8 mouse cellular contexts compared by ENCODE assay signal in the genomic region with DNA sequence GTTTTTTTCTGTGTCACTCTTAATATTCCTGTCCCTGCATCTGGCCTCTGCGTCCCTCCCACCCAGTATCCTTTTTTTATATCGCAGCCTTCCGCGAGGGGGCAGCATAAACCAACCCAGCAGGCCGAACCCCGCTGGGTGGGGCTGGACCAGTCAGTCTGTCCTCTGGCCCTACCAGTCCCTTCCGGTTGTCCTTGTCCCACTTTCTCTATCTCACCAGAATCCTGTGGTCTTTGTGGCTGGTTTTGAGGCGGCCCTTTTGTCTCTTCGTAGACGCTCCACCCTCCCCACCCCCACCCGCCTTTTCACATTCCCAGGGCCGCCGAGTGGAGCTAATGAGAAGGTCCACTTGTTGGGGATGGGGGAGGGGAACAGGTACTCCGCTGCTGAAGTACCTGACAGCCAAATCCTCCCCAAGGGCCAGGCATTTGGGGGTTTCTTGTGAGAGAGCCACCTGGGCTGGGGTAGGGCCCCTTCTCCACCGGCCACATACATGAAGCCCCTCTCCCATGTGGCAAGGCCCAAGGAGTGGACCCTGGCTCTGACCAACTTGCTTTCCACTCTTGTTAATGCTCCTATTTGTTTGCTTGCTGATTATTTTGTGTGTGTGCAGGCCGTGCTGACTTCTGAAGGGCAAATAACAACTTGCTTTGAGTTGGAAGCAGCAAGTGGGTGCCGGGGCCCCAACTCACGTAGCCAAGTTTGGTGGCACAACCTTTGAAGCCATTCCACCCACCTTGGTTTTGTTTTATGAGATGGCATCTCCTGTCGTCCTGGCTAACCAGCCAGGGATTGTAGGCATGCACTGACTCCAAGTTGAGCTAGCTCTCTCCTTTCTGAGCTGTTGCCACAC. TPM values are rescaled to one million over a fixed set of nuclear protein-coding genes. Genes with fewer than 3 reads are reported as not detected.
DNase-seq lines count a peak whose midpoint lies in the region; ATAC-seq and TF ChIP-seq lines count a peak whose summit lies in the region.

Gene Nectin2, minus strand, starts transcription at position 267 of the 853 bp plus-strand sequence.

- H3K4me2 ChIP-seq in intestine, postnatal 0 days (replicated peaks; ENCODE audit: low read depth) = peak within 1 kb of the TSS; percentile 86
- H3K4me2 ChIP-seq in midbrain, embryonic 11.5 days = peak within 1 kb of the TSS; percentile 95

- H3K4me3 ChIP-seq in embryonic facial prominence, embryonic 10.5 days = peak within 1 kb of the TSS; percentile 79
- peak within 1 kb of the TSS; percentile 90 for H3K4me3 ChIP-seq in intestine, postnatal 0 days (ENCODE audit: low read depth, low read length)
- H3K4me3 ChIP-seq in midbrain, embryonic 11.5 days (ENCODE audit: low read depth, low read length) = peak within 1 kb of the TSS; percentile 76

- no peaks in the 10 kb centered on the region for H3K9me3 ChIP-seq in embryonic facial prominence, embryonic 10.5 days
- no peaks in the 10 kb centered on the region for H3K9me3 ChIP-seq in intestine, postnatal 0 days (ENCODE audit: control insufficient read depth)
- no peaks in the 10 kb centered on the region for H3K9me3 ChIP-seq in midbrain, embryonic 11.5 days (ENCODE audit: control insufficient read depth, low read length)

- peak; percentile 97 for DNase-seq in adrenal gland, postnatal 14 days
- peak; percentile 91 for DNase-seq in embryonic facial prominence, embryonic 10.5 days (ENCODE audit: low spot score)
- no peak for DNase-seq in gonadal fat pad, adult 2 months (ENCODE audit: low read depth)
- peak; percentile 85 for DNase-seq in left cerebral cortex, postnatal 4 days
- DNase-seq in midbrain, embryonic 11.5 days (ENCODE audit: low spot score, missing footprints) = peak; percentile 97
- DNase-seq in right cerebral cortex, postnatal 4 days = peak; percentile 85
- DNase-seq in yolk sac, embryonic 10.5 days (ENCODE audit: low spot score) = peak; percentile 90

- peak; percentile 73 for ATAC-seq in intestine, postnatal 0 days
- peak; percentile 76 for ATAC-seq in midbrain, embryonic 11.5 days (ENCODE audit: low FRiP score)

- H3K27ac ChIP-seq in embryonic facial prominence, embryonic 10.5 days (replicated peaks) = peak within 1 kb of the TSS; percentile 93
- H3K27ac ChIP-seq in intestine, postnatal 0 days (ENCODE audit: low read depth, low read length) = peak within 1 kb of the TSS; percentile 94
- H3K27ac ChIP-seq in midbrain, embryonic 11.5 days (ENCODE audit: low read depth, low read length) = peak within 1 kb of the TSS; percentile 55

- no peaks in the 10 kb centered on the region for H3K27me3 ChIP-seq in embryonic facial prominence, embryonic 10.5 days (replicated peaks; ENCODE audit: low read depth, poor library complexity, severe bottlenecking)
- no peaks in the 10 kb centered on the region for H3K27me3 ChIP-seq in intestine, postnatal 0 days (replicated peaks; ENCODE audit: control insufficient read depth, insufficient read depth, low read length)
- H3K27me3 ChIP-seq in midbrain, embryonic 11.5 days (ENCODE audit: control insufficient read depth, insufficient read depth, low read length) = no peaks in the 10 kb centered on the region

- TF ChIP-seq CTCF in intestine, postnatal 0 days (IDR thresholded peaks at IDR 0.05; ENCODE audit: low read depth) = peak; percentile 91

- H3K9ac ChIP-seq in intestine, postnatal 0 days (ENCODE audit: low read depth, low read length) = peak within 1 kb of the TSS; percentile 93
- H3K9ac ChIP-seq in midbrain, embryonic 11.5 days (ENCODE audit: low read length) = peak within 1 kb of the TSS; percentile 88

- WGBS in embryonic facial prominence, embryonic 10.5 days = 15% methylated on average over 19 of the region's 19 CpGs
- 10% methylated on average over 19 of the region's 19 CpGs for WGBS in intestine, postnatal 0 days
- WGBS in midbrain, embryonic 11.5 days = 19% methylated on average over 19 of the region's 19 CpGs

- H3K4me1 ChIP-seq in embryonic facial prominence, embryonic 10.5 days = peaks cover 47% of the 10 kb centered on the region
- H3K4me1 ChIP-seq in intestine, postnatal 0 days (replicated peaks; ENCODE audit: control insufficient read depth, insufficient read depth, low read length) = peaks cover 21% of the 10 kb centered on the region; the same call in 1 of the 2 replicates
- peaks cover 22% of the 10 kb centered on the region for H3K4me1 ChIP-seq in midbrain, embryonic 11.5 days (ENCODE audit: control insufficient read depth, insufficient read depth, low read length)

- peaks cover 7% of the 10 kb centered on the region for H3K36me3 ChIP-seq in embryonic facial prominence, embryonic 10.5 days (replicated peaks)
- peaks cover 3% of the 10 kb centered on the region; the same call in 1 of the 2 replicates for H3K36me3 ChIP-seq in intestine, postnatal 0 days (ENCODE audit: control insufficient read depth, insufficient read depth)
- H3K36me3 ChIP-seq in midbrain, embryonic 11.5 days (ENCODE audit: control insufficient read depth, insufficient read depth, low read length) = no peaks in the 10 kb centered on the region

- intact Hi-C loops in left cerebral cortex, postnatal 4 days (cut with DNase I) = loop anchor here (5.0 kb wide), 1 partner anchor 37 kb away; no protein-coding TSS in a partner anchor

RNA-seq across cellular contexts. Expression of gene Nectin2, which starts in this region (rescaled TPM):
- total RNA-seq in adrenal gland, postnatal 14 days (2021) = 90.1 and 94.7 TPM in 2 replicates
- polyA plus RNA-seq in embryonic facial prominence, embryonic 10.5 days (2016; fragmentation: Nextera tagmentation; extraction: Ambion mirVana) = 110 TPM in 2 replicates
- polyA plus RNA-seq in gonadal fat pad, adult 2 months (2012; rRNA removed) = 47.6 and 48.5 TPM in 2 replicates
- polyA plus RNA-seq in intestine, postnatal 0 days (2015; fragmentation: Nextera tagmentation; extraction: Ambion mirVana) = 93.1 and 94.7 TPM in 2 replicates
- total RNA-seq in left cerebral cortex, postnatal 4 days (2021) = 10 to 100 TPM; 35.7 to 36.4 TPM
- polyA plus RNA-seq in midbrain, embryonic 11.5 days (2014; fragmentation: Nextera tagmentation; extraction: Ambion mirVana) = 48.0 and 52.8 TPM in 2 replicates
